Mouse (Mus musculus) CH12.LX (cell line): ENCODE results near the gene Dapl1.

Source experiments
- CHD2 ChIP-seq: IDR thresholded peaks from 2 replicates; pipeline ENCODE4 v1.6.1; 2011; ENCODE audit warnings: low read length, improper control_type of control experiment
- CTCF ChIP-seq, 2 experiments: IDR thresholded peaks in 1 of 2; conservative IDR thresholded peaks in 1 of 2; 2 replicates each; pipeline ENCODE4 v1.5.1; 2011 to 2012; ENCODE audit warnings: low read depth in 2 of 2, low read length in 2 of 2, improper control_type of control experiment in 1 of 2, inconsistent platforms in 1 of 2, mild to moderate bottlenecking in 1 of 2, moderate library complexity in 1 of 2
- EP300 ChIP-seq: IDR thresholded peaks from 2 replicates; pipeline ENCODE4 v1.6.1; 2011; ENCODE audit warnings: low read length, improper control_type of control experiment
- MAX ChIP-seq: IDR thresholded peaks from 2 replicates; pipeline ENCODE4 v1.6.1; 2011; ENCODE audit warnings: low read length, improper control_type of control experiment
- RCOR1 ChIP-seq: conservative IDR thresholded peaks from 2 replicates; pipeline ENCODE4 v1.6.1; 2012; ENCODE audit warnings: low read depth, mild to moderate bottlenecking, inconsistent platforms, low read length, improper control_type of control experiment
- ZNF384 ChIP-seq: IDR thresholded peaks from 2 replicates; pipeline ENCODE4 v1.6.1; 2012; ENCODE audit warnings: low read depth, low read length, improper control_type of control experiment, inconsistent platforms

DNA sequence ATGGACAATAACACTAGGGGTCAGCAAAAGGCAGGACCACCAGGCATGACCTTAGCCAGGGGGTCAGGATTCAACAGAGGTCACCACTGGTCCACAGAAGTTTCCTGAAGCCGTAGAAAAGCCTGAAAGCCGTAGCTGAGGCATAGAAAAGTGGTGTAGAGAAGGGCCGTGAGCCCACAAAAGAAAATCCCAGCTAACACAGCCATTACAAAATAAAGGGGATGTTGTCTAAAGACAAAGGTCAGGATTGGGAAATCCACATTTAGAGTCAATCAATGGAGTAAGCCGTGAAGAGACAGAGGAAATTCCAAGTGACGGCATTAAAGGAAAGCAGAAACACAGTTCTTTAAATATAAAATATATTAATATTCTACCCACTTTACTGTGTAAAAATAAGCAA lies 18.8 kb upstream of the Dapl1 start:
- no peak for TF ChIP-seq CTCF (conservative IDR thresholded peaks at IDR 0.05 in 1 of 2, IDR thresholded peaks at IDR 0.05 in 1 of 2; ENCODE audit: low read depth in 2 of 2, low read length in 2 of 2)
- TF ChIP-seq RCOR1, result no peak
- no peak for TF ChIP-seq EP300
- no peak for TF ChIP-seq ZNF384
- no peak for TF ChIP-seq CHD2
- TF ChIP-seq MAX, result no peak
